Mouse (Mus musculus) cerebellum, postnatal 25 days (tissue): ENCODE data around the gene Spag8.
A peak's percentile ranks its signal among the peaks of the same experiment; 100 is the strongest.

Source experiments
- DNase-seq, 2 experiments: peaks; one replicate each; pipeline ENCODE4 v3.0.0; 2021; ENCODE audit warnings: mixed read lengths in 2 of 2

Spag8 gene

GRCm38 (mm10) chr4:43653161-43654015, at the start of gene Spag8:
TSS of gene Spag8 (minus strand) at chr4:43653594.
- peak in 1 of 2 experiments; percentile 22 for DNase-seq

- DNase-seq = no peak
Observed at GRCm38 (mm10) chr4:43700707-43701106, 47.3 kb upstream of the Spag8 start, which contains the start of gene Olfr70. TSS of gene Olfr70 (minus strand) at chr4:43700807.

GRCm38 (mm10) chr4:43696561-43696960, 43.2 kb upstream of the Spag8 start:
- peak; percentile 66 to 78 for DNase-seq

GRCm38 (mm10) chr4:43695249-43695671, 41.9 kb upstream of the Spag8 start:
- peak in 1 of 2 experiments; percentile 25 for DNase-seq

- DNase-seq = no peak
Observed at GRCm38 (mm10) chr4:43694439-43695248, 41.2 kb upstream of the Spag8 start.

GRCm38 (mm10) chr4:43693806-43694241, 40.4 kb upstream of the Spag8 start:
- peak; percentile 27 to 49 for DNase-seq

- DNase-seq = no peak
Observed at GRCm38 (mm10) chr4:43691026-43691425, 37.6 kb upstream of the Spag8 start.

GRCm38 (mm10) chr4:43690021-43690420, 36.6 kb upstream of the Spag8 start:
- DNase-seq = no peak

- peak in 1 of 2 experiments; percentile 20 for DNase-seq
Observed at GRCm38 (mm10) chr4:43679416-43680043, 26.1 kb upstream of the Spag8 start.

- DNase-seq = peak in 1 of 2 experiments; percentile 27
Observed at GRCm38 (mm10) chr4:43678541-43678940, 25.1 kb upstream of the Spag8 start.

GRCm38 (mm10) chr4:43675608-43676007, 22.2 kb upstream of the Spag8 start:
- DNase-seq = no peak

GRCm38 (mm10) chr4:43674974-43675373, 21.6 kb upstream of the Spag8 start:
- no peak for DNase-seq

GRCm38 (mm10) chr4:43673703-43674102, 20.3 kb upstream of the Spag8 start:
- DNase-seq = no peak

GRCm38 (mm10) chr4:43672070-43672469, 18.7 kb upstream of the Spag8 start:
- peak; percentile 92 to 95 for DNase-seq

GRCm38 (mm10) chr4:43669428-43669794, 16.0 kb upstream of the Spag8 start:
- peak in 1 of 2 experiments; percentile 86 for DNase-seq

GRCm38 (mm10) chr4:43668782-43669427, 15.5 kb upstream of the Spag8 start, which contains the start of the genes Tmem8b and Fam221b:
TSS of gene Tmem8b (plus strand) at chr4:43668971.
TSS of gene Fam221b (minus strand) at chr4:43669145.
- peak; percentile 95 to 97 for DNase-seq

GRCm38 (mm10) chr4:43666412-43666811, 13.0 kb upstream of the Spag8 start:
- no peak for DNase-seq

GRCm38 (mm10) chr4:43657146-43657545, 3.8 kb upstream of the Spag8 start:
- peak in 1 of 2 experiments; percentile 29 for DNase-seq

GRCm38 (mm10) chr4:43656339-43657109, 3.1 kb upstream of the Spag8 start, which contains the start of gene Hint2:
TSS of gene Hint2 (minus strand) at chr4:43656466.
- peak; percentile 95 to 97 for DNase-seq

GRCm38 (mm10) chr4:43655656-43656338, 2.4 kb upstream of the Spag8 start:
- peak in 1 of 2 experiments; percentile 34 for DNase-seq

GRCm38 (mm10) chr4:43652726-43653125, 668 bp downstream of the Spag8 start:
- peak in 1 of 2 experiments; percentile 6 for DNase-seq
